Mouse (Mus musculus): Measurements from ENCODE around the gene Cd300c. TPM values are rescaled to one million over a fixed set of nuclear protein-coding genes. Genes with fewer than 3 reads are reported as not detected.
"Not testable (repeated sequence)": the region's sequence is repeated elsewhere in the genome, so short reads cannot be mapped to it uniquely, and the experiment has no call there.

Gene Cd300c
- polyA plus RNA-seq (2015; fragmentation: Nextera tagmentation; extraction: Ambion mirVana) = not detected in 2 replicates

GRCm38 (mm10) chr11:114968752-114969207, at the start of gene Cd300c:
Cd300c (minus strand) TSS chr11:114969157.
- no peaks in the 10 kb centered on the region for H3K4me1 ChIP-seq (replicated peaks)
- no peaks in the 10 kb centered on the region for H3K36me3 ChIP-seq
- H3K9me3 ChIP-seq = no peaks in the 10 kb centered on the region
- ATAC-seq = no peak
- H3K4me2 ChIP-seq (replicated peaks) = no peak within 1 kb of the TSS
- no peak within 1 kb of the TSS for H3K27ac ChIP-seq
- H3K9ac ChIP-seq = no peak within 1 kb of the TSS
- no peaks in the 10 kb centered on the region for H3K27me3 ChIP-seq (replicated peaks)
- 83% methylated on average over 9 of the region's 9 CpGs for WGBS
- H3K4me3 ChIP-seq (replicated peaks) = no peak within 1 kb of the TSS

DNA sequence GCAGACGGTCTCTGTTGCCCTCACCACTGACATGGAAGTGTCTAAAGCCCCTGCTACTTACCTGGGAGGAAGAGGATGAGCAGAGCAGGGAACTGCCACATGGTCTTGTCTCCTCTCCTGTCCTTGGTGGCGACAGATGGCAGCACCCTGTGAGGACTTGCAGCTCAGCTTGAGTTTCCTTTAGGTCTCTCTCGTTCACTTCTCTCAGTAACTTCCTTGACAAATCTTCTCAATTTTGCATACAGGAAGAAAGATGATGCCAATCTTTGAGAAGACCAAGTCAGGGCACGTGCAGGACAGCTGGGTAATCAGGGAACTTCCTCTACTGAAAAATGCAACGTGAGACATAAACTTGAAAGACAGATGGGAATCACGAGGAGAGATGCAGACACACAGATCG, 47.1 kb upstream of the Cd300c start, which contains the start of gene Cd300ld2:
Cd300ld2 (minus strand) TSS at position 101 of the 400 bp plus-strand sequence.
- not testable (repeated sequence) for H3K27me3 ChIP-seq (replicated peaks); H3K36me3 ChIP-seq; H3K9me3 ChIP-seq; H3K27ac ChIP-seq; H3K4me2 ChIP-seq (replicated peaks); H3K4me1 ChIP-seq (replicated peaks); ATAC-seq; H3K9ac ChIP-seq; H3K4me3 ChIP-seq (replicated peaks)
- no CpG with 5 or more reads among the region's 7 CpGs for WGBS

- Histone ChIP-seq H3K9me3 (no peaks in the 10 kb centered on the region), H3K4me1 (replicated peaks) (no peaks in the 10 kb centered on the region), H3K4me2 (replicated peaks) (no peak overlapping the region), H3K36me3 (no peaks in the 10 kb centered on the region), H3K27me3 (replicated peaks) (no peaks in the 10 kb centered on the region), H3K9ac (no peak overlapping the region), H3K4me3 (replicated peaks) (no peak overlapping the region), H3K27ac (no peak overlapping the region)
- 86% methylated on average over 5 of the region's 5 CpGs for WGBS
- no peak for ATAC-seq
Measured at GRCm38 (mm10) chr11:115004070-115004469, 35.1 kb upstream of the Cd300c start.

DNA sequence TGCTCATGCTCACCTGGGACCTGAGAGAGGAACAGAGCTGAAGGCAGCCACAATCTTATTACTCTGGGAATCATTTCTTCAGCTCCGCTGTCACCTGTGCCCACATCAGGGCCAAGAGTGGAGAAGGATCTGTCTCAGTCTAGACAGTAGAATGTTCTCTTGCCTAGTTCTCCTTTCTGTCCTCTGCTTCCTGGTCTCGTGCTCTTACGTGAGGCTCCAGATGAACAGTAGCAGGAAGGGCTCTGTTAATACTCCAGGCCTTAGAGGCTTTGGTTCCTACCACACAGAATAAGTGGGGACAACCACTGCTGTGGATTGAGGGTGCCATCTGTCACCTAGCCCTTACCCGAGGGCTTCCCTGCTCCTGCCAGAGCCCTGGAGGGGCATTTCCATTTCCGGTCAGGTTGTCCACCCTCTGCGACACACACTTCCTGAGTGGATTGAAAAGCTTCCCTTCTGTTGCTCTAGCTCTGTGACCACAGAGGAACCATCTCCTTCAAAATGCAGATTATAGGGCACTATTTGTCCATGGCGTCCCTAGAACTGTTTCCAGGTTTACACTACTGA, 32.6 kb upstream of the Cd300c start, which contains the start of gene Cd300c2:
Cd300c2 (minus strand) TSS at position 407 of the 567 bp plus-strand sequence.
- H3K9me3 ChIP-seq = no peaks in the 10 kb centered on the region
- no peak for ATAC-seq
- no peaks in the 10 kb centered on the region for H3K36me3 ChIP-seq
- H3K27ac ChIP-seq = no peak within 1 kb of the TSS
- H3K9ac ChIP-seq = no peak within 1 kb of the TSS
- H3K4me1 ChIP-seq (replicated peaks) = no peaks in the 10 kb centered on the region
- no peaks in the 10 kb centered on the region for H3K27me3 ChIP-seq (replicated peaks)
- 76% methylated on average over 7 of the region's 7 CpGs for WGBS
- no peak within 1 kb of the TSS for H3K4me2 ChIP-seq (replicated peaks)
- no peak within 1 kb of the TSS for H3K4me3 ChIP-seq (replicated peaks)

DNA sequence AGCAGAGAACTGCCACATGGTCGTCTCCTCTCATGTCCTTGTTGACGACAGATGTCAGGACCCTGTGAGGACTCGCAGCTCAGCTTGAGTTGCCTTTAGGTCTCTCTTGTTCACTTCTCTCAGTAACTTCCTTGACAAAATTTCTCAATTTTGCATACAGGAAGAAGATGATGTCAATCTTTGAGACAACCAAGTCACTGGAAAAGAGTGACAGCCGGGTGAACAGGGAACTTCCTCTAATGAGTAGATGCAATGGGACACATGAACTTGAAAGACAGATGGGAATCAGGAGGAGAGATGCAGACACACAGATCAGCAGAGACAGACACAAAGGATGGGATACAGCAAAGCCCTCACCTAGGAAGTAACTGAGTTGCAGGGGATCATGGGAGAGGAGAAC, 20.8 kb upstream of the Cd300c start, which contains the start of gene Cd300ld:
Cd300ld (minus strand) TSS at position 130 of the 400 bp plus-strand sequence.
- no peaks in the 10 kb centered on the region for H3K27me3 ChIP-seq (replicated peaks)
- H3K9me3 ChIP-seq = no peaks in the 10 kb centered on the region
- H3K27ac ChIP-seq = no peak within 1 kb of the TSS
- H3K9ac ChIP-seq = no peak within 1 kb of the TSS
- H3K4me3 ChIP-seq (replicated peaks) = no peak within 1 kb of the TSS
- ATAC-seq = no peak
- no peaks in the 10 kb centered on the region for H3K4me1 ChIP-seq (replicated peaks)
- WGBS = 67% methylated on average over 4 of the region's 4 CpGs
- no peak within 1 kb of the TSS for H3K4me2 ChIP-seq (replicated peaks)
- H3K36me3 ChIP-seq = no peaks in the 10 kb centered on the region

- H3K9ac ChIP-seq = no peak overlapping the region
- no peaks in the 10 kb centered on the region for H3K27me3 ChIP-seq (replicated peaks)
- H3K4me2 ChIP-seq (replicated peaks) = no peak overlapping the region
- no peaks in the 10 kb centered on the region for H3K4me1 ChIP-seq (replicated peaks)
- no peaks in the 10 kb centered on the region for H3K36me3 ChIP-seq
- no peak for ATAC-seq
- WGBS = 68% methylated on average over 4 of the region's 4 CpGs
- H3K27ac ChIP-seq = no peak overlapping the region
- no peaks in the 10 kb centered on the region for H3K9me3 ChIP-seq
- no peak overlapping the region for H3K4me3 ChIP-seq (replicated peaks)
Measured at GRCm38 (mm10) chr11:114981866-114982265, 12.9 kb upstream of the Cd300c start.

DNA sequence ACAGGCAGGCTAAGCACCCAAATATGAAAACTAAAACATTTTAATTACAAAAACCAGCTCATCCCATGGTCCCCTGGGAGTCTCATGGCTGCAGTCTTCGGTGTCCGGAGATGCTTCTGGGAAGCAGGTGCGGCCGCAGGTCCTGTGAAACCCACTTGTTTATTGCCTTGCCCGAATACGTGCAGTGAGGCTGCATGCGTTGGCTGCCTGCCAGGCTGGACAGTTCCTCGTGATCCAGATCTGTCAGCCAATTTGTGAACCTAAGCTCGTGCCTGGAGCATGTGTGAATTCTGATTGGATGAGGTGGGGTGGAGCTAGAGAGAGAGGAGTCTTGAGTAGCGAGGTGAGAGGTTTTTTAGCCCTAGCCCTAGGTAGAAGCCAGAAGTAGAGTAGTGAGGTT, 3.8 kb upstream of the Cd300c start:
- ATAC-seq = no peak
- H3K27ac ChIP-seq = no peak overlapping the region
- H3K9me3 ChIP-seq = no peaks in the 10 kb centered on the region
- H3K4me1 ChIP-seq (replicated peaks) = no peaks in the 10 kb centered on the region
- no peak overlapping the region for H3K4me2 ChIP-seq (replicated peaks)
- no peak overlapping the region for H3K9ac ChIP-seq
- no peak overlapping the region for H3K4me3 ChIP-seq (replicated peaks)
- H3K36me3 ChIP-seq = no peaks in the 10 kb centered on the region
- 79% methylated on average over 10 of the region's 10 CpGs for WGBS
- H3K27me3 ChIP-seq (replicated peaks) = no peaks in the 10 kb centered on the region

GRCm38 (mm10) chr11:114965182-114965828, 3.7 kb downstream of the Cd300c start:
- 50% methylated on average over 3 of the region's 3 CpGs for WGBS
- no peaks in the 10 kb centered on the region for H3K9me3 ChIP-seq
- no peak overlapping the region for H3K4me2 ChIP-seq (replicated peaks)
- H3K36me3 ChIP-seq = no peaks in the 10 kb centered on the region
- H3K9ac ChIP-seq = no peak overlapping the region
- ATAC-seq = no peak
- no peaks in the 10 kb centered on the region for H3K27me3 ChIP-seq (replicated peaks)
- H3K4me3 ChIP-seq (replicated peaks) = no peak overlapping the region
- no peak overlapping the region for H3K27ac ChIP-seq
- H3K4me1 ChIP-seq (replicated peaks) = no peaks in the 10 kb centered on the region

GRCm38 (mm10) chr11:114960369-114960768, 8.6 kb downstream of the Cd300c start:
- no peak for ATAC-seq
- H3K27me3 ChIP-seq (replicated peaks) = no peaks in the 10 kb centered on the region
- WGBS = 65% methylated on average over 1 of the region's 1 CpGs

DNA sequence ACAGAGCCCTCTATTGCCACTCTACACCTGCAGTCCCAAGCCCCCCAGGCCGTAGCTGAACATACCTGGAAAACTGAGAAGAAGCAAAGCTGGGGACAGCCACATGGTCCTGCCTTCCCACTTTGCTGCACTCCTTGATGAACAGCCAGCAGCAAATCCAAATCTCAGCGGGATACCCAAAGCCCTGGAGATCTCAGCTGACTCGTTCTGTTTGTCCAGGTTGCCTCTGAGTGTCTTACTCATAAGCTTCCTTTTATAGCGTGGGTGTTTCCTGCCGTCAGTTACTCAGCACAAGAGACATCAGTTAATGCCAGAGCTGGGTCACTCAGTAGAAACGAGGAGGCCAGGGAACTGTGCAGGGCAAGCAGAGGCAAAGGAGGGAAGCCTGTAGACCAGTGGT, 34.8 kb downstream of the Cd300c start, which contains the start of gene Cd300lb:
Cd300lb (minus strand) TSS at position 243 of the 400 bp plus-strand sequence.
- H3K9me3 ChIP-seq = no peaks in the 10 kb centered on the region
- H3K9ac ChIP-seq = no peak within 1 kb of the TSS
- H3K4me3 ChIP-seq (replicated peaks) = no peak within 1 kb of the TSS
- no peak within 1 kb of the TSS for H3K4me2 ChIP-seq (replicated peaks)
- no peak for ATAC-seq
- 46% methylated on average over 6 of the region's 6 CpGs for WGBS
- no peaks in the 10 kb centered on the region for H3K36me3 ChIP-seq
- no peaks in the 10 kb centered on the region for H3K4me1 ChIP-seq (replicated peaks)
- H3K27ac ChIP-seq = no peak within 1 kb of the TSS
- no peaks in the 10 kb centered on the region for H3K27me3 ChIP-seq (replicated peaks)

More at GRCm38 (mm10) chr11:114960369-114960768, 8.6 kb downstream of the Cd300c start:
- no peak overlapping the region for H3K4me2 ChIP-seq (replicated peaks)
- H3K9me3 ChIP-seq = no peaks in the 10 kb centered on the region
- H3K4me3 ChIP-seq (replicated peaks) = no peak overlapping the region
- no peaks in the 10 kb centered on the region for H3K4me1 ChIP-seq (replicated peaks)
- no peaks in the 10 kb centered on the region for H3K36me3 ChIP-seq
- no peak overlapping the region for H3K9ac ChIP-seq
- no peak overlapping the region for H3K27ac ChIP-seq

- Histone ChIP-seq H3K36me3 (no peaks in the 10 kb centered on the region), H3K4me1 (replicated peaks) (no peaks in the 10 kb centered on the region), H3K27me3 (replicated peaks) (no peaks in the 10 kb centered on the region), H3K4me2 (replicated peaks) (no peak overlapping the region), H3K27ac (no peak overlapping the region), H3K4me3 (replicated peaks) (no peak overlapping the region), H3K9me3 (no peaks in the 10 kb centered on the region), H3K9ac (no peak overlapping the region)
- 47% methylated on average over 4 of the region's 4 CpGs for WGBS
- no peak for ATAC-seq
Measured at GRCm38 (mm10) chr11:114933591-114933990, 35.4 kb downstream of the Cd300c start.

DNA sequence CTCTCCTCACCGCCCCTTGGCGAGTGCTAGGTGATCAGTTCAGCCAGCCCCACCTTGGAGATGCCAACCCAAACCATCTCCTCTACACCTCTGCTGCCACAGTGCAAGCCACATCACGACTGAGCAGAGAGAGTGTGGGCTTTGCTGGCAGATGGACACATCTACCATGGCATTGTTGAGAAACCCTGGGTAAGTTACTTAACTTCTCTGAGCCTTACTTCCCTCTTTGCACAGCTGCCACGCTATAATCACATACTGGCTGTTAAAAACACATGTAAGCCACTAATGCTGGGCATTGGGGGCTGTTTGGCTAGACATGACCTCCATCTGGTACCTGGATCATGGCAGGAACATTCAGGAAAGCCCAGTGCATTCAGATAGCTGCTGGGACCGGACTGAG, 37.9 kb downstream of the Cd300c start:
- Histone ChIP-seq H3K9ac (no peak overlapping the region), H3K4me2 (replicated peaks) (no peak overlapping the region), H3K4me1 (replicated peaks) (no peaks in the 10 kb centered on the region), H3K27ac (no peak overlapping the region), H3K9me3 (no peaks in the 10 kb centered on the region), H3K36me3 (no peaks in the 10 kb centered on the region), H3K27me3 (replicated peaks) (no peaks in the 10 kb centered on the region), H3K4me3 (replicated peaks) (no peak overlapping the region)
- ATAC-seq = no peak
- WGBS = 80% methylated on average over 5 of the region's 5 CpGs

GRCm38 (mm10) chr11:114929581-114929980, 39.4 kb downstream of the Cd300c start:
- Histone ChIP-seq H3K9me3 (no peaks in the 10 kb centered on the region), H3K36me3 (no peaks in the 10 kb centered on the region), H3K27ac (no peak overlapping the region), H3K4me1 (replicated peaks) (no peaks in the 10 kb centered on the region), H3K4me3 (replicated peaks) (no peak overlapping the region), H3K4me2 (replicated peaks) (no peak overlapping the region), H3K9ac (no peak overlapping the region), H3K27me3 (replicated peaks) (no peaks in the 10 kb centered on the region)
- no peak for ATAC-seq
- 79% methylated on average over 2 of the region's 2 CpGs for WGBS

All from intestine, embryonic 15.5 days (tissue).